Mouse (Mus musculus): ENCODE measurements at regions not wholly inside any gene's neighbourhood (a gene's known extent, or its start where the extent isn't known, plus 50 kb on each side); places are given as distances from the start of the nearest gene placed in this dataset.

GRCm38 (mm10) chr17:43156116-43156515 lies 114.0 kb upstream of the Adgrf1 start:
- no peak for TF ChIP-seq CTCF (IDR thresholded peaks at IDR 0.05; ENCODE audit: insufficient read depth, low read length)
- no peak for TF ChIP-seq POLR2A (IDR thresholded peaks at IDR 0.05; ENCODE audit: borderline replicate concordance, extremely low read depth, low read depth, low read length)
